Mouse (Mus musculus): ENCODE results near the gene Ovol1.

GRCm38 (mm10) chr19:5515840-5516777 lies 44.3 kb downstream of the Ovol1 start:
- TF ChIP-seq EP300 (IDR thresholded peaks at IDR 0.05; ENCODE audit: low read depth) (no peak), CTCF (IDR thresholded peaks at IDR 0.05; ENCODE audit: low read depth) (no peak)
